Mouse (Mus musculus) MEL (cell line): ENCODE measurements around the gene Rfx2.

ENCODE experiments used
- CHD1 ChIP-seq: IDR thresholded peaks from 2 replicates; pipeline ENCODE4 v1.6.1; 2012; ENCODE audit warnings: low read depth, mild to moderate bottlenecking, inconsistent platforms, low read length, improper control_type of control experiment
- CTCF ChIP-seq, 3 experiments: IDR thresholded peaks in 2 of 3; conservative IDR thresholded peaks in 1 of 3; 2 replicates each; pipeline ENCODE4 v1.5.1; 2011 to 2012; ENCODE audit warnings: low read length in 3 of 3, low read depth in 2 of 3, mild to moderate bottlenecking in 2 of 3, improper control_type of control experiment in 1 of 3, inconsistent platforms in 1 of 3, mixed read lengths in 1 of 3, moderate library complexity in 1 of 3; ENCODE audit not compliant: control insufficient read depth in 1 of 3, insufficient read depth in 1 of 3, poor library complexity in 1 of 3, severe bottlenecking in 1 of 3
- ELF1 ChIP-seq: IDR thresholded peaks from 2 replicates; pipeline ENCODE4 v1.6.1; 2014; ENCODE audit warnings: low read depth, mild to moderate bottlenecking, inconsistent platforms, low read length, improper control_type of control experiment, moderate library complexity
- EP300 ChIP-seq, 2 experiments: IDR thresholded peaks; 2 replicates each; pipeline ENCODE4 v1.6.1; 2011; ENCODE audit warnings: improper control_type of control experiment in 2 of 2, low read length in 2 of 2, low read depth in 1 of 2, mild to moderate bottlenecking in 1 of 2
- GATA1 ChIP-seq: IDR thresholded peaks from 2 replicates; pipeline ENCODE4 v1.6.1; 2011; ENCODE audit warnings: low read depth, low read length, improper control_type of control experiment
- MAX ChIP-seq: IDR thresholded peaks from 2 replicates; pipeline ENCODE4 v1.6.1; 2011; ENCODE audit warnings: low read length, improper control_type of control experiment
- MYC ChIP-seq: IDR thresholded peaks from 2 replicates; pipeline ENCODE4 v1.6.1; 2011; ENCODE audit warnings: low read depth, mild to moderate bottlenecking, low read length, improper control_type of control experiment, moderate library complexity
- POLR2A ChIP-seq, 2 experiments: IDR thresholded peaks; 2 replicates each; pipeline ENCODE4 v1.6.1; 2011 to 2012; ENCODE audit warnings: low read length in 2 of 2, mild to moderate bottlenecking in 2 of 2, control low read depth in 1 of 2, improper control_type of control experiment in 1 of 2, low read depth in 1 of 2, moderate library complexity in 1 of 2; ENCODE audit not compliant: control insufficient read depth in 1 of 2, insufficient read depth in 1 of 2, poor library complexity in 1 of 2
- TCF12 ChIP-seq: IDR thresholded peaks from 2 replicates; pipeline ENCODE4 v1.6.1; 2014; ENCODE audit warnings: low read depth, mild to moderate bottlenecking, inconsistent platforms, low read length, improper control_type of control experiment, moderate library complexity
- ZMIZ1 ChIP-seq: IDR thresholded peaks from 2 replicates; pipeline ENCODE4 v1.6.1; 2012; ENCODE audit warnings: low read depth, mild to moderate bottlenecking, inconsistent platforms, low read length, improper control_type of control experiment, moderate library complexity

DNA sequence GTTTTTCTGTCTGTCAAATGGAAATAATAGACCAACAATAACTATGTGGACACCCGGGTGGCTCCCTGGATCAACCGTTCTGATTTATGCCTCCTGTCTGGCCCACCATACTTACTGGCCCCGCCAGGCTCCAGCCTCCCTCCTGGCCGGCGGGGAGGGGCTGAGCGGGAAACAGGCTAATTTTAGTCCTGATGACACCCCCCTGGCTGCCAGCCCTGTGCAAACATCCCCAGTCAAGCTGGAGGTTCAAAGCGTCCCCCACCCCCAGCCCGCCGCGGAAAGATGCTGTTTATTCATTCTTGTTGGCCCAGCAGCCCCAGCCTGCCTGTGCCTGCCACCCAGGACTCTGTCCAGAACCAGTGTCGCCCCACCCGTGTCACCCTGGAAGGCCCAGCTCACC is 102.7 kb downstream of the Rfx2 start:
- no peak for TF ChIP-seq CTCF (IDR thresholded peaks at IDR 0.05 in 2 of 3, conservative IDR thresholded peaks at IDR 0.05 in 1 of 3; ENCODE audit: control insufficient read depth in 1 of 3, insufficient read depth in 1 of 3, low read depth in 2 of 3, low read length in 3 of 3, poor library complexity in 1 of 3, severe bottlenecking in 1 of 3)
- TF ChIP-seq MAX: no peak
- no peak for TF ChIP-seq GATA1
- TF ChIP-seq TCF12: no peak
- TF ChIP-seq EP300 (IDR thresholded peaks at IDR 0.05; ENCODE audit: low read depth in 1 of 2, low read length in 2 of 2): no peak
- no peak for TF ChIP-seq CHD1
- TF ChIP-seq ZMIZ1: no peak
- TF ChIP-seq ELF1: no peak
- TF ChIP-seq MYC: no peak
- TF ChIP-seq POLR2A (IDR thresholded peaks at IDR 0.05; ENCODE audit: control insufficient read depth in 1 of 2, insufficient read depth in 1 of 2, low read depth in 1 of 2, low read length in 2 of 2, poor library complexity in 1 of 2): no peak
